Mouse (Mus musculus) thymus, adult 2 months (tissue): ENCODE measurements around the gene Tecpr2.

ENCODE experiments used
- CTCF ChIP-seq: fragments of 200-500 bp; IDR thresholded peaks from 2 replicates; pipeline ENCODE4 v1.5.1; 2012; ENCODE audit warnings: mild to moderate bottlenecking, control low read depth, low read length, moderate library complexity, borderline replicate concordance; ENCODE audit not compliant: control insufficient read depth, poor library complexity, insufficient read depth; ENCODE audit errors: extremely low read depth
- POLR2A ChIP-seq: fragments of 200-500 bp; IDR thresholded peaks from 2 replicates; pipeline ENCODE4 v1.6.1; 2012; ENCODE audit warnings: mild to moderate bottlenecking, low read length, control low read depth, moderate library complexity; ENCODE audit not compliant: control insufficient read depth, poor library complexity, insufficient read depth; ENCODE audit errors: extremely low read depth

DNA sequence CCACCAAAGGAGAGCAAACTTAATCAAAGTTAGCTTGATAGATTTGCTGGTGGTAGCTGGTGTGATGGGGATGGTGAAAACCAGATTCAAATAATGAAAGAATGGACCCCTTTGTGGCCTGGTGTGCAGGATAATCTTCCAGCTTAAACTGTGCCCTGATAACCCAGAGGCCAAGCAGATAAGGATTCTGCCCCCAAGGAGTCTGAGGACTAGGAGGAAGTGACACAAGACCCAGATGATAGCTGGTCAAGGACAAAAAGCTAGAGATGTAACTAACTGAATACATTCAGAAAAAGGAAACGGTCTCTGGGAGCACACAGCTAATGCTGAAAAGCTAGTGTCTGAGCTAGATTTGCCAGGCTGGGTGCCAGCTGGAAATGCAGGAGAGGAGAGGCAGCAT, 37.1 kb upstream of the Tecpr2 start:
- TF ChIP-seq CTCF: no peak
- no peak for TF ChIP-seq POLR2A
